ENCODE assay signal across 17 mouse cellular contexts in the genomic region with DNA sequence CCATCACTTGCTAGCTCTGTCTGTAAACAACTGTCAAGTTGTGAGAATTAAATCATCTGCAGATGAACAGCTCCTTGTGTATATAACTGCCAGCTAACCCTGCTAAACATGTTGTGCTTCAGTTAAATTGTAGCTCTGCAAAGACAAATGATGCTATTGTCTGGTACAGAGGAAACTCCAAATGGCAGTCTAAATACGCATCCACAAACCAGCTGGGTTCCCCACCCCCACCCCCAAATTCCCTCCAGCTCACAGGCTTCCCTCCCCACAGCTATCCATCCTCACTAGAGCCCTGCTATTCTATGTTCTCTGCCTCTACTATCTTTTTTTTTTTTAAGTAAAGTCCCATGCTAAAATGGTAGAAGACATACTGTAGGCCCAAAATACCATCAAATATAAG. TPM values are rescaled to one million over a fixed set of nuclear protein-coding genes. Genes with fewer than 3 reads are reported as not detected.
"Had no signal": no experiment of that assay in that cellular context is flagged by ENCODE, and none has a peak within 500 bp of the region (broad histone marks: within the 10 kb centered on the region; RNA-seq: fewer than 3 reads in every experiment).

No protein-coding gene starts in this region.

- ATAC-seq: midbrain, embryonic 16.5 days had no signal

- H3K27ac ChIP-seq: midbrain, embryonic 10.5 days; midbrain, embryonic 12.5 days; neural tube, embryonic 13.5 days; neural tube, embryonic 15.5 days had no signal

- H3K4me3 ChIP-seq: midbrain, embryonic 10.5 days; midbrain, embryonic 12.5 days; myocyte; neural tube, embryonic 13.5 days; neural tube, embryonic 15.5 days had no signal

- H3K4me1 ChIP-seq: midbrain, embryonic 10.5 days; midbrain, embryonic 12.5 days had no signal

- DNase-seq: lung, adult 18-20 months; lung, embryonic 14.5 days; lung, postnatal 10 days; lung, postnatal 4 days; midbrain, embryonic 14.5 days; right cerebral cortex, postnatal 25 days; right cerebral cortex, postnatal 4 days; spleen, adult 18-20 months; thymus, adult 2 months; thymus, postnatal 25 days; thymus, postnatal 4 days had no signal

RNA-seq across cellular contexts. Expression of gene Srsf12, which starts 13.1 kb away (rescaled TPM):
- polyA plus RNA-seq: myocyte had no signal

RNA-seq across cellular contexts. Expression of gene Pm20d2, which starts 32.3 kb away (rescaled TPM):
- polyA plus RNA-seq: myocyte had no signal
